Mouse (Mus musculus) stomach, embryonic 16.5 days (tissue): Measurements from ENCODE around the gene Ppp1r9b. TPM values are rescaled to one million over a fixed set of nuclear protein-coding genes. Genes with fewer than 3 reads are reported as not detected.

Experiments
- ATAC-seq: fragments of 200-750 bp; cut with Nextera tagmentation; 2 replicates; pipeline ENCODE4 v1.8.0; 2017; ENCODE audit warnings: moderate number of reproducible peaks, moderate TSS enrichment; ENCODE audit not compliant: insufficient read depth, low FRiP score
- H3K27ac ChIP-seq: fragments of 300-500 bp; sonication (generic); 2 replicates; pipeline ENCODE4 v1.5.1; 2014; ENCODE audit warnings: low read length
- H3K27me3 ChIP-seq: fragments of 300-500 bp; sonication (generic); 2 replicates; pipeline ENCODE4 v1.6.1; 2014; ENCODE audit warnings: low read length, control low read depth, mixed read lengths; ENCODE audit not compliant: control insufficient read depth, insufficient read depth
- H3K36me3 ChIP-seq: fragments of 300-500 bp; sonication (generic); 2 replicates; pipeline ENCODE4 v1.6.1; 2014; ENCODE audit warnings: low read length; ENCODE audit not compliant: control insufficient read depth, insufficient read depth
- H3K4me1 ChIP-seq: fragments of 300-500 bp; sonication (generic); 2 replicates; pipeline ENCODE4 v1.6.1; 2014; ENCODE audit warnings: low read length, control low read depth, mixed read lengths; ENCODE audit not compliant: control insufficient read depth, insufficient read depth
- H3K4me2 ChIP-seq: fragments of 300-500 bp; sonication (generic); 2 replicates; pipeline ENCODE4 v1.6.1; 2014; ENCODE audit warnings: low read depth, low read length, mixed read lengths
- H3K4me3 ChIP-seq: fragments of 300-500 bp; sonication (generic); replicated peaks from 2 replicates; pipeline ENCODE4 v1.5.1; 2014; ENCODE audit warnings: mild to moderate bottlenecking, low read length
- H3K9ac ChIP-seq: fragments of 300-500 bp; sonication (generic); 2 replicates; pipeline ENCODE4 v1.6.1; 2014; ENCODE audit warnings: low read length
- H3K9me3 ChIP-seq: fragments of 300-500 bp; sonication (generic); replicated peaks from 2 replicates; pipeline ENCODE4 v1.6.1; 2016; ENCODE audit warnings: low read length, control low read depth; ENCODE audit not compliant: control insufficient read depth
- WGBS: fragments of 180-500 bp; shearing (Covaris S2); extraction: QIAGEN DNeasy Blood & Tissue Kit; methylation state at CpG from one replicate; pipeline ENCODE4 v1.1.7; 2014; 5-methylcytosine and 5-hydroxymethylcytosine counted together
- polyA plus RNA-seq: library from polyadenylated mRNA; unstranded; fragments of >200 nt; fragmentation: Nextera tagmentation; extraction: Ambion mirVana; gene quantifications from 2 replicates; pipeline ENCODE4 v1.2.1, GENCODE M21; 2015

Ppp1r9b gene
- polyA plus RNA-seq, 1 experiment from 2014 or later, result 8.0 TPM

- no peak for ATAC-seq
- Histone ChIP-seq H3K4me2 (no peak overlapping the region), H3K9me3 (no peaks in the 10 kb centered on the region), H3K27me3 (no peaks in the 10 kb centered on the region), H3K36me3 (no peaks in the 10 kb centered on the region), H3K9ac (no peak overlapping the region), H3K4me3 (no peak overlapping the region), H3K27ac (no peak overlapping the region), H3K4me1 (no peaks in the 10 kb centered on the region)
- 70% methylated on average over 9 of the region's 9 CpGs for WGBS
Measured at GRCm38 (mm10) chr11:95053062-95053461, 62.2 kb downstream of the Ppp1r9b start.

Other genes starting within 250 kb of the Ppp1r9b start
- 0.18 and 0.39 TPM in 2 replicates for gene Cdc34b, start 249.3 kb upstream of the Ppp1r9b start, polyA plus RNA-seq
- not detected in 2 replicates for gene Tmem92, start 208.3 kb upstream of the Ppp1r9b start, polyA plus RNA-seq
- 2,066 and 2,076 TPM in 2 replicates for gene Col1a1, start 54.8 kb upstream of the Ppp1r9b start, polyA plus RNA-seq
- gene Hils1, start 23.4 kb upstream of the Ppp1r9b start, polyA plus RNA-seq, result not detected in 2 replicates
- 0.41 and 3.2 TPM in 2 replicates for gene Sgca, start 14.7 kb upstream of the Ppp1r9b start, polyA plus RNA-seq
- 14.7 and 15.9 TPM in 2 replicates for gene Samd14, start 18.8 kb downstream of the Ppp1r9b start, polyA plus RNA-seq
- 37.9 and 39.3 TPM in 2 replicates for gene Pdk2, start 50.3 kb downstream of the Ppp1r9b start, polyA plus RNA-seq
- 19.4 and 19.9 TPM in 2 replicates for gene Itga3, start 85.8 kb downstream of the Ppp1r9b start, polyA plus RNA-seq
- gene Dlx3, start 129.1 kb downstream of the Ppp1r9b start, polyA plus RNA-seq, result 3.0 and 3.9 TPM in 2 replicates
- 0.99 and 1.7 TPM in 2 replicates for gene Dlx4, start 155.2 kb downstream of the Ppp1r9b start, polyA plus RNA-seq